Mouse (Mus musculus) embryonic fibroblast, embryonic 13.5 days (primary cell): Measurements from ENCODE around the gene Dnm2. TPM values are rescaled to one million over a fixed set of nuclear protein-coding genes. Genes with fewer than 3 reads are reported as not detected.

Experiments used
- H3K27ac ChIP-seq: 2 replicates; pipeline ENCODE4 v1.5.1; 2012; ENCODE audit warnings: low read length, control low read depth, inconsistent platforms; ENCODE audit not compliant: insufficient read depth
- H3K4me1 ChIP-seq: 2 replicates; pipeline ENCODE4 v1.6.1; 2011; ENCODE audit warnings: low read length; ENCODE audit not compliant: control insufficient read depth, insufficient read depth
- H3K4me3 ChIP-seq: 2 replicates; pipeline ENCODE4 v1.5.1; 2011; ENCODE audit warnings: mild to moderate bottlenecking, control low read depth, low read length; ENCODE audit not compliant: insufficient read depth
- CTCF ChIP-seq: IDR thresholded peaks from 2 replicates; pipeline ENCODE4 v1.5.1; 2011; ENCODE audit warnings: mild to moderate bottlenecking, control low read depth, low read length, moderate library complexity, borderline replicate concordance; ENCODE audit not compliant: insufficient read depth
- POLR2A ChIP-seq: IDR thresholded peaks from 2 replicates; pipeline ENCODE4 v1.6.1; 2011; ENCODE audit warnings: low read depth, mild to moderate bottlenecking, control low read depth, low read length, moderate library complexity
- polyA plus RNA-seq: library from polyadenylated mRNA; stranded (reverse); fragments of >200 nt; gene quantifications from 2 replicates; pipeline ENCODE4 v1.2.4, GENCODE M21; 2011; ENCODE audit warnings: low read depth; ENCODE audit not compliant: missing spikeins, insufficient read length

Gene Dnm2
- polyA plus RNA-seq, 1 experiment = 77.2 TPM

DNA sequence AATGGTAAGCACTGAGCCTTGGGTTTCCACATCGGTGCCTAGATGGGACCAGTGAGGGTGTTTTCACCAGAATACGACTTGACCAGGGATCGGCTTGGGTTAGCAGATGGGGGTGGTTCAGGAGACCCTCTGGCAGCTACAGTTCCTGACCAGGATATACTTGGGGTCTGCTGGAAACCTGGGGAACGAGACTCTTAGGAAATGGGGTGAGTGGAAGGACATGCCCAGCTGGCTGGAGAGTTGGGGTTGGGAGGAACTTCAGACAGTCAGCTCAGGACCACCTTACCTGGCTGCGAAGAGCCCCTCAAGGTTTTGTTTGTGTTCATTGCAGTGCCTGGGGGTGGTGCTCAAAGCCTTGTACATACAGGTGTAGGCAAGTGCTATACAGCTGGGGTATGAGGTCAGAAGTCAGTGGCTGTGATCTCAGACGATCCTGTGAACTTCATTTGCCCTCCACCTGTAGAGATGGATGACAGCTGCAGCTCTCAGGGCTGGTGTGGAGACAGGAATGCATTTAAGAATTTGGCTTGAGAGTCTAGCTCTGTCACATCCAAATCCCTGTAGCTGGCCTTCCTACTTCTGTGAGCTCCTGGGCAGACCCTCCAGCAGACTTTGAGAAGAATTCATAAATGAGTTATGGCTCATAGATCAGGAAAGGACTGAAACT, 129.0 kb downstream of the Dnm2 start:
- Histone ChIP-seq H3K27ac (no peak overlapping the region), H3K4me1 (peaks cover 5% of the 10 kb centered on the region; the same call in 1 of the 2 replicates), H3K4me3 (no peak overlapping the region)
- TF ChIP-seq CTCF = no peak
- TF ChIP-seq POLR2A = no peak

DNA sequence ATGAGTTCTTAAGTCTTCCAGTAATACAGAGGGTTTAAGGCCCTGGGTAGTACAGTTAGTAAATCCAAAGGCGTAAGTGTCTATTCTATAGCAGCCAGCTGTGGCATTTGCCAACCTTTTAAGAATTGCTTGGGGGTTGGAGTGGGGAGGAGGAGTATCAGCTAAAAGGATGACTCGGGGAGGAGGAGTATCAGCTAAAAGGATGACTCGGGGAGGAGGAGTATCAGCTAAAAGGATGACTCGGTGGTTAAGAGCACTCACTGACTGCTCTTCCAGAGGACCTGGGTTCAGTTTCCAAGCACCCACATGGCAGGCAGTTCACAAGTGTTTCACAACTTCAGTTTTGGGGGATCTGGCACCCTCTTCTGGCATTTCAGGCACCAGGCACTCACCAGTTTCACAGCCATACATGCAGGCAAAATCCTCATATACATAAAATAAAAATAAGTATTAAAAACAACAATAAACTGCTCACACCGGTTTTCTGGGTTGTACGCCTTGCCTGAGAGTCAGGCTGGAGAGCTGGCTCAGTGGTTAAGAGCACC, 130.6 kb downstream of the Dnm2 start:
- Histone ChIP-seq H3K27ac (no peak overlapping the region), H3K4me3 (no peak overlapping the region), H3K4me1 (0 out of 2 replicates have a peak, but pooled peaks cover 4% of the 10 kb centered on the region)
- TF ChIP-seq POLR2A (no peak), CTCF (no peak)

DNA sequence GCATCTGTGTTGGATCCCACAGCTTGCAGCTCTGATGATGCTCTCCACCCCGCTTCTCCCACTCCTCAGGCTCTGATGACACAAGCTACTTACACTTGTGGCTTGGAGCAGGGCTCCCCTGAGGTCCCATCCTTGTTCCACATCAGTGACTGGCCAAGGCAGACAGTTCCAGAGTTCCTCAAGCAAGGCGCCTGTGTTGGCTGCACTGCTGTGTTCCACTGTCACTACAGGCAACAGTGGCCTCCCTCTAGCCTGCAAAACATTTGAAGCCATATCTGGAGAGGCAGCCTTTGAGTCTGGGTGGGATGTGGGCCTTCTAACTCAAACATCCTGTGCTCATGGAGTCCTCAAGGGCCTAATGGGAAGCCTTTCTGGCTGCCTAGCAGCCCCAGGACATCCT, 132.3 kb downstream of the Dnm2 start:
- Histone ChIP-seq H3K4me1 (0 out of 2 replicates have a peak, but pooled peaks cover 4% of the 10 kb centered on the region), H3K4me3 (no peak overlapping the region), H3K27ac (no peak overlapping the region)
- TF ChIP-seq CTCF = no peak
- no peak for TF ChIP-seq POLR2A

Other genes with a start within 250 kb of the Dnm2 start
- gene Keap1, start 185.5 kb upstream of the Dnm2 start, polyA plus RNA-seq = 23.2 and 27.4 TPM in 2 replicates
- gene S1pr5, start 176.5 kb upstream of the Dnm2 start, polyA plus RNA-seq = not detected in 2 replicates
- gene Atg4d, start 159.6 kb upstream of the Dnm2 start, polyA plus RNA-seq = 5.3 and 8.2 TPM in 2 replicates
- gene Kri1, start 136.9 kb upstream of the Dnm2 start, polyA plus RNA-seq = 24.9 and 28.9 TPM in 2 replicates
- 13.0 and 16.5 TPM in 2 replicates for gene Cdkn2d, start 133.5 kb upstream of the Dnm2 start, polyA plus RNA-seq
- gene Ap1m2, start 112.6 kb upstream of the Dnm2 start, polyA plus RNA-seq = not detected in 2 replicates
- gene Slc44a2, start 104.2 kb upstream of the Dnm2 start, polyA plus RNA-seq = 115 and 125 TPM in 2 replicates
- 80.9 and 94.0 TPM in 2 replicates for gene Ilf3, start 57.0 kb upstream of the Dnm2 start, polyA plus RNA-seq
- gene Qtrt1, start 13.1 kb upstream of the Dnm2 start, polyA plus RNA-seq = 30.0 and 35.8 TPM in 2 replicates
- 29.6 and 32.1 TPM in 2 replicates for gene Tmed1, start 85.3 kb downstream of the Dnm2 start, polyA plus RNA-seq
- gene AB124611, start 101.3 kb downstream of the Dnm2 start, polyA plus RNA-seq = 0.44 TPM in 1 of 2 replicates, not detected in the other
- 96.3 and 105 TPM in 2 replicates for gene Carm1, start 122.0 kb downstream of the Dnm2 start, polyA plus RNA-seq
- 29.1 and 31.6 TPM in 2 replicates for gene Timm29, start 167.8 kb downstream of the Dnm2 start, polyA plus RNA-seq
- gene Yipf2, start 167.9 kb downstream of the Dnm2 start, polyA plus RNA-seq = 7.2 and 7.4 TPM in 2 replicates
- gene Smarca4, start 191.3 kb downstream of the Dnm2 start, polyA plus RNA-seq = 73.5 and 81.7 TPM in 2 replicates